Mouse (Mus musculus): ENCODE results near the gene Gm20388.

DNA sequence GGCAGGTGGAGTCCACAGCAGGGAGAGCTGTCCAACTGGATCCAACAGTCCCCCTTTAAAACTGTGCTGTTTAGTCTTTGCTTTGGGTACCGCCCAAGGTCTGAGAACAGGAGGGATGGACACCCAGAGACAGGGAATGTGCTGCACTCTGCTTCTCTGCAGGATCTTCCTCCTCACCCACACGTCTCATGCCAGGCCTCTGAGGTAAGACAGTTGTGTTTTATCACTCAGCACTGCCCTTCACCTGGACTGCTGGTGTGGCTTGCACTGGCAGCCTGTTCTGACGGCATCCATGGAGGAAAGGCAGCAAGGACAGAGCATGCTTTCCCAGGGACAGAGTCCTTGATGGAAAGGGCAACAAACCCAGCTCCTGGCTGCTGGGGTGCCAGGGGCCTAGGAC, 2991.9 kb downstream of the Gm20388 start:
- no peak for TF ChIP-seq ZC3H11A (IDR thresholded peaks at IDR 0.05; ENCODE audit: borderline replicate concordance, low read depth, low read length)
- no peak for TF ChIP-seq HCFC1 (IDR thresholded peaks at IDR 0.05; ENCODE audit: borderline replicate concordance, insufficient read depth, low read length)
- TF ChIP-seq ZNF384 (IDR thresholded peaks at IDR 0.05; ENCODE audit: low read depth, low read length) = no peak
